Mouse (Mus musculus) spleen, postnatal 4 days (tissue): ENCODE results near the gene Camta1.
A peak's percentile ranks its signal among the peaks of the same experiment; 100 is the strongest.

Experiments
- DNase-seq, 2 experiments: peaks; one replicate each; pipeline ENCODE4 v3.0.0; 2022; ENCODE audit warnings: low spot score in 2 of 2

The Camta1 gene

DNA sequence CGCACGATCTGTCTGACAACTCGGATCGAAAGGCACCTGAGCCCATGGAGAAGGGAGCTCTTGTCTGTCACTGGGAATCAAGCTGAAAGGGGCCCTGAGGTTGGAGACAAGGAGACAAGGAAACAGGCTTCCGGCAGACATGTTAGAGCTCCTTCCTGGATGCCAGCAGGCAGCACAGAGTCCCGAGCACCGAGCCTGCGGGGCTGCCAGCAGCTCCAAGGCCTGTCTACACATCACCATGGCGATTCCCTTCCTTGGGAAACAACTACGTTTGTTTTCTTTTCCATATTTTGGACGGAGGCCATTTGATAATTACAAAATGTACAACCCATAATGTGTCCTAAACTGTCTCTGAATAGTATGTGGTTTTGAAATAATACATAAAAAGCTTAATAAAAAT lies 122.8 kb downstream of the Camta1 start:
- DNase-seq = no peak

GRCm38 (mm10) chr4:151738280-151738679 lies 123.4 kb downstream of the Camta1 start:
- no peak for DNase-seq

GRCm38 (mm10) chr4:151732668-151733067 lies 129.0 kb downstream of the Camta1 start:
- no peak for DNase-seq

GRCm38 (mm10) chr4:151730037-151730759 lies 131.5 kb downstream of the Camta1 start:
- peak in 1 of 2 experiments; percentile 48 for DNase-seq

GRCm38 (mm10) chr4:151729116-151729515 lies 132.6 kb downstream of the Camta1 start:
- DNase-seq = no peak

- no peak for DNase-seq
Measured at GRCm38 (mm10) chr4:151728391-151729065, 133.1 kb downstream of the Camta1 start.

GRCm38 (mm10) chr4:151726396-151726795 lies 135.3 kb downstream of the Camta1 start:
- DNase-seq = peak in 1 of 2 experiments; percentile 56

DNA sequence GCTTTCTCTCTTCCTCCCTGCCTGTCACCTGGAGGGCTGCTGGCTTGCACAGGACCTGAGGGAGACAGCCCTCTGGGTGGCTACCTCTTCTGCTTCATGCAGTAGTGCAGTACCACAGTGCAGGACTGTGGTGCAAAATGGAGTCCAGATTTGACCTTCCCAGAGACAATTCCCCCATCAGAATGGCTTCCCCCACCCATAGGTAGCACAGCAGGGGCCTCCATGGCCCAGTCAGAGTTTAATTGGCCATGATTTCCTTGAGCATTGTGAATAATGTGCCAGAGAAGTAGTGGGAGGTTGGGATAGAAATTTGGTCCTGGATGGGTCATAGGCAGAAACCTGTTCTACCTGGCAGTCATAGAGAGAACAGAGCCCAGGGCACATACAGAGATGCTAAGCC lies 136.8 kb downstream of the Camta1 start:
- DNase-seq = no peak

GRCm38 (mm10) chr4:151720722-151721467 lies 140.8 kb downstream of the Camta1 start:
- no peak for DNase-seq

DNA sequence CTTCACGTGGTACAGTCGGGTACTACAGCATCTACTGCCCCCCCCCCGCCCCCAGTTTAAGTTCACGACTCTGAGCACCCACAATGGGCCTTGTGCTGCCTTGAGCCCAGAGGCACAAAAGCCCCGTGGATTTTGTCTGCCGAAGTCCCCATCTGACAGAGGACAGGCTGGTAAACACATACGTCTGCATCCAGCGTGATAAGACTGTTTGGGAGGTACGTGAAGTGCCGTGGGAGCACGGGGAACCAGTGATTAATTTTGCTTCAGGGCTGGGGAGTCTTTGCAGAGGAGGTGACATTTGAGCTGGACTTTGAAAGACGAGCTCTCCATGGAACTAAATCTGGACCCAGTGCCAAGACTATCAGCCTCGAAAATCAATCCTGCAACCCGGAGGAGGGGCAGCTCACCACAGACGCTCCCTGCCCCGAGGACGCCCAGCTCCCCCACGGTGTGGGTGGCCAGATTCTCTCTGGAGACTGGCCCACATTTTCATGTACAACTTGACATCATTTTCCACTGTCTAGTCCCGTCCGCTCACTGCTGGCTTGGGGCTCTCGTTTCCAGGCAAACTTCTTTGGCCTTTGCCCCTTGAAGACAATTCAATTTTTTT lies 142.7 kb downstream of the Camta1 start:
- DNase-seq = no peak

DNA sequence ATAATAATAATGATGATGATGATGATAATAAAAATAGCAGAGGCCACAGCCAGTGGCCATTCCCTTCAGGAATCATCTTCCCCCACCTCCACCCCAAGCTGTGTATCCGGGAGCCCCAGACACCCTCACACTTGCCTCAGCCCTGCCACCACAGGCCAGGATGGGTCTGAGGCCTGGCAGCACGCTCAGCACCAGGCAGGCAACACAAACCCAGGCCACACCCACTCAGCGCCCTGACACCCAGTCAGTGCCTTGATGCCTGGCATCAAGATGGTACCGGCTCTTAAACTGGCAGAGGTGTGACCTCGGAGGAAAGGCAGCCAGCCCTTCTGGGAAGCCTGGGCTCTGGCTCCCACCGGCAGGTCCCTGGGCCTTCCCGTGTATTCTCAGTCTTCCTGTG lies 143.8 kb downstream of the Camta1 start:
- peak in 1 of 2 experiments; percentile 38 for DNase-seq

DNA sequence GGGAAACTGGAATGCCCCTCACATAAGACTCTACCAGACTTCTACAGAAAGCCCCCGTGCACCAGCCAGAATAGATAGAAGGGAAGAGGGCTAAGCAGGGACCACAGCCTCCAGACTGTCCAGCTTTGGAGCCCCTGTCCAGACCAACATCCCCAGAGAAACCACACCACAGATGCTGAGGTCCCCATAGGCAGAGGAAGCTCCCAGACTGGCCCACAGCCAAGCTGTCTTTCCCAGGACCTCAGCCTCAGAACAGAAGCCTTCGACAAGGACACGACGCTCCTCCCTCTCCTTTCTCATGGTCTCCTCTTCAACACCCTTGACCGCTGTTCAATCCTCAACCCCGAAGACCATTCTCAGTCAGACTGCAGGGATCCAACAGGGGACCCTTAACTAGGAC lies 148.0 kb downstream of the Camta1 start:
- no peak for DNase-seq

DNA sequence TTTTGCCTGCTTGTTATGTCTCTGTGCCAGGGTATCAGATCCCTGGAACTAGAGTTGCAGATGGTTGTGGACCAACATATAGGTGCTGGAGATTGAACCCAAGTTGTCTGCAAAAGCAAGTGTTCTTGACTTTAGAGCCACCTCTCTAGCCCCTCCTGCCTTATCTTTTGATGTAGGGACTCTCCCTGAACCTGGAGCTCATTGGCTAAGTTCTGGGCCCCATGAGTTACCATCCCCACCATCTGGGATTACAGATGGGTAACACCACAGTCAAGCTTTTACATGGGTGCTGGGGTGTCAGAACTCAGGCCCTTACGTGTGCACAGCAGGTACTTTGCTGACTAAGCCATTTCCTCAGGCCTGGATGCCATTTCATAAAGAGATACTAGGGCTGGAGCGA lies 150.3 kb downstream of the Camta1 start:
- DNase-seq = no peak

- DNase-seq = no peak
Measured at GRCm38 (mm10) chr4:151710522-151710921, 151.2 kb downstream of the Camta1 start.

DNA sequence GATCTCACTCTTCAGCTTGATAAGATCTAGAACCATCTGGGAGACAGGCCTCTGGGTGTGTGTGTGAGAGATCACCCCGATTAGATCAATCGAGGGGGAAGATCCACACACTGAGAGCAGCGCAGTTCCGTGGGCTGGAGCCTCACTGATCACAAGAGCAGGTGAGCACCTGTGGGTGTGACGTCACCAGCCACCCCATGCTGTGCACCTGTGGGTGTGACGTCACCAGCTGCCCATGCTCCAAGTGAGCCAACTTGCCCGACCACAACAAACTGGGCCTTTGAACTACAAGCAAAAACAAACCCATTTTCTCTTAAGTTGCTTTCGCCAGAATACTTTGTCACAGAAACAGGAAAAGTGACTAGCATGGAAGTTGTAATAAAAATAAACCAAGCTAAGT lies 152.4 kb downstream of the Camta1 start:
- no peak for DNase-seq

DNA sequence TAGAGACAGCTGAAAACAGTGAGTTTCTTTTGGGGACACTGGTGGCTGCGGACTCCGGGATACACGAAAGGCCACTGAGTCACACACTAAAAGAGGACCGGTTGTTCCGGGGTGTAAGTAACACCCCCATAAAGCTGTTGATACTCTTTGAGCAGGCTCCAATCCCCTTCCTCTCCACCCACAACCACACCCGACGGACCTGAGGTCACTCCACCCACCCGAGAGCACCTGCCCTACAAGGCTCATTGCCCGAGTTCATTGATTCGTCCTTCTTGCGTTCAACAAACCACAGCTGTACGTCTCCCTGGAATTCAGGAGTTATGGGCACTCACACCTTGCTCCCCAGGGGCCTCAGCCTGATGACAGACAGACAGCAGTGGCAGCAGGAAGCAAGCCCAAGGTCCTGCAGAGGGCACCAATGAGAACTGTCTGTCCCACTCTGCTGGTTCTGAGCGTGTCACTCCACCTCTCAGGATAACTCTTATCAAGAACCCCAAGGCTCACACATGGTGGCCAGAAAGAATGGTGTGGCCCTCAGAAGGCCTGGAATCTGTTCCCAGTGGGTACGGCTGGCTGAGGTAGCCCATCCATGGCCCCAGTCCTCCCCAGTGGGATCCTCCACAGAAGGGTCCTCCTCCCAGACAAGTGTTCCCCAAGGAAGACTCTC lies 158.5 kb downstream of the Camta1 start:
- no peak for DNase-seq

DNA sequence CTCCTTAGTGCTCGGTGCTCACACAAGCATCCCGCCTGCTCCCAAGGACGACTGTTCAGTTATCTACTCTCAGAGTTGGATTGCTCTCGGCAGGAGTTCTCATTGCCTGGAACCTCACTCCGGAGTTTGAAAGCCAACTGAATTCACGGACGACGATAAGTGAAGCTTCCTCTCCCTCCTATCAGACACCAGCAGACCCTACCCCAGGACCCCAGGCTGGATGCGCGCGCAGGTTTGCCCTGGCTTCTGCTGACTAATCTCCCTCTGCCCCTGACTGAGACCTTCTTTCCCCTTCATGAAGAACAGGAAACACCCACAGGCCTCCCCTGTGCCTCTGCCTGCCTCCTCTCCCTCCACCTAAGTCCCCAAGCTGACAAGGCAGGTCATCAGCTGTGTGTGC lies 159.2 kb downstream of the Camta1 start:
- DNase-seq = no peak

GRCm38 (mm10) chr4:151695984-151696383 lies 165.7 kb downstream of the Camta1 start:
- no peak for DNase-seq

DNA sequence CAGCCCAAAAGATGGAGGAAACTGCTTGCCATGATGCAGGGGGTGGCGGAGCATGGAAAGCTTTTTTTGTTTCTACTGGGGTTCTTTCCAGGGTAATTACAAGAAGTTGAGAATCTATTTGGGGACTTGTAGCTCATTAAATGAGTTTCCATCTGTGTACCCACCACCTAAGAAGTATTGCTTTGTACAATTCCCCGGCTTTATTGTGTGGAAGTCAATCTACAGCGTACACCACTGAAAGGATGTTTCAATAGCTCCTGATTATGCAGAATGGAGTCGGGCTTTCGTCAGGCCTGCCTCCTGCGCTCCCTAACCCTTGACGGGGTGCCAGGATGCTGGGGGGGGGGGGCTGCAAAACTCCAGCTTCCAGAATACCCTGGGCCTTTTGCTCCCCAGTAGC lies 167.1 kb downstream of the Camta1 start:
- no peak for DNase-seq

DNA sequence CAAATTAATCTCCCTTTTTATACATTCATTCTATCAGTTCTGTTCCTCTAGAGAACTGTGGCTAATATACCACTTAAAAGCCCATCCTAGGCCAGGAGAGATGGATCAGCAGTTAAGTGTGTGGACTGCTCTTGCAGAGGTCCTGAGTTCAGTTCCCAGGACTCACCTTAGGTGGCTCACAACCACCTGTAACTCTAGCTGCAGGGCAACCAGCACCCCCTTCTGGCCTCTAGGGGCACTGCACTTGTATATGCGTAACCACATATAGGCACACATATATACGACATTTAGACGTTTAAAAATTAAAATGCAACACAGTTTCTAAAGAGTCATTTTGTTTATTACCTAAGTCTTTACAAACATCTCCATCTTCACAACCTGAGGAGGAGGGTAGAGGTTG lies 167.6 kb downstream of the Camta1 start:
- no peak for DNase-seq

DNA sequence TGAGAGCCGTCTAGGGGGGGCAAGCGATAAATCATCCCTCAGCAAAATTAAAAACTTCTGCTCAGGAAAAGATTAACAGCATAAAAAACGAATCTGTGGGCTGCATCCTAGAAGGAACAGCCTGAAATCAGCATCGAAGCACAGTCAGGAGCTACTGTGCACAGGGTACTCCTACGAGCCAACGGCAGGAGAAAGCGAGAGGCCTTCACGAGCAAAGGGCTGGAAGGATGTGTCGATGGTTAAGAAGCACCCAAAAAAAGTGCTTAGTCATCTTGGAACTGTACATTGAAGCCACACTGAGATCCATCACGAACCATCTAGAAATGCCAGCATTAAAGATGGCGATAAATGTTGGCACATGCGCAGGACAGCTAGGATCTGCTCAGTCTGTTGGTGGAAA lies 171.6 kb downstream of the Camta1 start:
- no peak for DNase-seq

DNA sequence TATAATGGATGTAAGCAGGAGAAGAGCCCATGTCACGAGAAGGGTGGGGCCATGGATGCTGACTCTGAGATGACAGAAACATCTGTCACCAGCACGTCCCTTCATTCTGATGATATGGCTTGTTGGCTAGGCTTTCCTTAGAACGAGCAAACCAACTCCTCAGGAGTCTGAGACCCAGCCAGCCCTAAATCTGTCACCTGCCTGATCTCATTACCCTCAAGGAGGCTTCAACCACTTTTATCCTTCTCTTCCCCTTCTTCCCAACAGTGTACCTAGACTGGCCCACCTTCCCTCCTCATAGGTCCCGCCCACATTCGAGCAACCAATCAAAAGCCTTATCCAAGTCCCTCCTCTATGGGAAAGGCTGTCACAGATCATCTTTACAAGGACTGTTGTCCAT lies 173.5 kb downstream of the Camta1 start:
- DNase-seq = no peak
